Mouse (Mus musculus): ENCODE measurements around the gene Adgre5.

GRCm38 (mm10) chr8:83764717-83765116 lies 23.6 kb upstream of the Adgre5 start:
- no peak for TF ChIP-seq CTCF (IDR thresholded peaks at IDR 0.05; ENCODE audit: insufficient read depth, low read length)
- no peak for TF ChIP-seq POLR2A (IDR thresholded peaks at IDR 0.05; ENCODE audit: borderline replicate concordance, extremely low read depth, low read depth, low read length)

Measured in lung, adult 2 months (tissue).